Mouse (Mus musculus): ENCODE measurements around the gene Igf2bp1. TPM values are rescaled to one million over a fixed set of nuclear protein-coding genes. Genes with fewer than 3 reads are reported as not detected.

Gene Igf2bp1
- total and polyA plus RNA-seq, 3 experiments: under 0.01 TPM; not detected in 2

- TF ChIP-seq UBTF (IDR thresholded peaks at IDR 0.05; ENCODE audit: low read depth, low read length): no peak
- no peak for TF ChIP-seq NRF1 (IDR thresholded peaks at IDR 0.05; ENCODE audit: low read depth, low read length)
- TF ChIP-seq CHD1 (IDR thresholded peaks at IDR 0.05; ENCODE audit: low read depth, low read length): no peak
- TF ChIP-seq POLR2A (IDR thresholded peaks at IDR 0.05; ENCODE audit: low read depth, low read length): no peak
- no peak for TF ChIP-seq MEF2A (IDR thresholded peaks at IDR 0.05; ENCODE audit: borderline replicate concordance, low read depth, low read length)
- no peak for TF ChIP-seq TBP (conservative IDR thresholded peaks at IDR 0.05; ENCODE audit: low read depth, low read length)
- TF ChIP-seq ZMIZ1 (IDR thresholded peaks at IDR 0.05; ENCODE audit: low read depth, low read length): no peak
- TF ChIP-seq POLR2AphosphoS2 (IDR thresholded peaks at IDR 0.05; ENCODE audit: low read depth, low read length): no peak
- no peak for TF ChIP-seq NELFE (IDR thresholded peaks at IDR 0.05; ENCODE audit: low read depth, low read length)
- no peak for TF ChIP-seq JUND (conservative IDR thresholded peaks at IDR 0.05; ENCODE audit: low read depth, low read length)
- no peak for TF ChIP-seq SIN3A (IDR thresholded peaks at IDR 0.05; ENCODE audit: low read length)
- TF ChIP-seq ZNF384 (IDR thresholded peaks at IDR 0.05; ENCODE audit: low read depth, low read length): no peak
Observed at GRCm38 (mm10) chr11:95978487-95978886, 27.3 kb downstream of the Igf2bp1 start (continued).

- H3K4me3 ChIP-seq (replicated peaks in 1 of 3; ENCODE audit: low read depth in 2 of 3, low read length in 2 of 3, poor library complexity in 1 of 3): no peak overlapping the region
- H3K9me3 ChIP-seq (replicated peaks; ENCODE audit: low read length): peaks cover 2% of the 10 kb centered on the region
- H3K4me1 ChIP-seq (ENCODE audit: control insufficient read depth in 1 of 2, insufficient read depth in 2 of 2): no peaks in the 10 kb centered on the region
- peaks cover 44% of the 10 kb centered on the region for H3K27me3 ChIP-seq (replicated peaks)
- no peak overlapping the region for H3K27ac ChIP-seq (ENCODE audit: insufficient read depth, low read depth)
- in situ Hi-C loops (cut with MboI; ENCODE audit: low pct_ligation_motif_present, low pct_unique_long_range_greater_than_20kb, low sequenced_read_pairs): no loop called here
- no peak overlapping the region for H3K9ac ChIP-seq (ENCODE audit: insufficient read depth, low read depth)
- no peaks in the 10 kb centered on the region for H3K36me3 ChIP-seq (replicated peaks in 1 of 2; ENCODE audit: control insufficient read depth in 1 of 2, insufficient read depth in 1 of 2, low read length in 1 of 2)
- H3K4me2 ChIP-seq (ENCODE audit: insufficient read depth, low read depth, poor library complexity, severe bottlenecking): no peak overlapping the region
- H3K79me2 ChIP-seq (replicated peaks; ENCODE audit: control insufficient read depth, extremely low read depth, insufficient read depth, poor library complexity, severe bottlenecking): no peaks in the 10 kb centered on the region
- DNase-seq (ENCODE audit: extremely low read depth): peak; percentile 15
- dilution Hi-C loops (cut with MboI; ENCODE audit: extremely low pct_ligation_motif_present, extremely low pct_unique_long_range_greater_than_20kb, low sequenced_read_pairs): no loop called here
- no peak for TF ChIP-seq POLR2A (IDR thresholded peaks at IDR 0.05; ENCODE audit: low read depth, low read length)
- no peak for TF ChIP-seq MYC (IDR thresholded peaks at IDR 0.05; ENCODE audit: low read depth, low read length)
- TF ChIP-seq RCOR1 (conservative IDR thresholded peaks at IDR 0.05; ENCODE audit: low read depth, low read length): no peak
- TF ChIP-seq SMC3 (IDR thresholded peaks at IDR 0.05; ENCODE audit: low read depth, low read length): peak; percentile 49
- TF ChIP-seq PAX5 (IDR thresholded peaks at IDR 0.05; ENCODE audit: low read length): no peak
- no peak for TF ChIP-seq TCF12 (IDR thresholded peaks at IDR 0.05; ENCODE audit: low read depth, low read length)
- no peak for TF ChIP-seq CHD2 (IDR thresholded peaks at IDR 0.05; ENCODE audit: low read length)
- no peak for TF ChIP-seq IRF4 (IDR thresholded peaks at IDR 0.05; ENCODE audit: low read depth, low read length)
- TF ChIP-seq CTCF (conservative IDR thresholded peaks at IDR 0.05 in 1 of 2, IDR thresholded peaks at IDR 0.05 in 1 of 2; ENCODE audit: low read depth in 2 of 2, low read length in 2 of 2): peak; percentile 14 to 53; a peak in 3 of 4 replicates
- no peak for TF ChIP-seq USF2 (conservative IDR thresholded peaks at IDR 0.05; ENCODE audit: low read depth, low read length)
- TF ChIP-seq SIN3A (IDR thresholded peaks at IDR 0.05; ENCODE audit: low read length): no peak
- no peak for TF ChIP-seq NRF1 (IDR thresholded peaks at IDR 0.05; ENCODE audit: low read depth, low read length)
- TF ChIP-seq MXI1 (IDR thresholded peaks at IDR 0.05; ENCODE audit: low read depth, low read length): no peak
- TF ChIP-seq RAD21 (IDR thresholded peaks at IDR 0.05; ENCODE audit: low read depth, low read length): peak; percentile 43
- TF ChIP-seq BHLHE40 (IDR thresholded peaks at IDR 0.05; ENCODE audit: low read depth, low read length): no peak
Observed at GRCm38 (mm10) chr11:95976290-95976689, 29.4 kb downstream of the Igf2bp1 start.
